Mouse (Mus musculus) spleen, adult 2 months (tissue): Measurements from ENCODE around the gene Stxbp6.

Source experiments
- CTCF ChIP-seq: fragments of 200-500 bp; IDR thresholded peaks from 2 replicates; pipeline ENCODE4 v1.5.1; 2011; ENCODE audit warnings: mild to moderate bottlenecking, inconsistent platforms; ENCODE audit not compliant: insufficient read depth, insufficient read length, insufficient replicate concordance; ENCODE audit errors: extremely low read depth
- POLR2A ChIP-seq: fragments of 200-500 bp; IDR thresholded peaks from 2 replicates; pipeline ENCODE4 v1.6.1; 2011; ENCODE audit warnings: low read depth, low read length, inconsistent platforms

- TF ChIP-seq CTCF (no peak), POLR2A (no peak)
Observed at GRCm38 (mm10) chr12:44858110-44858885, 216.2 kb downstream of the Stxbp6 start.
